Mouse (Mus musculus): Measurements from ENCODE around the gene Cysltr2.

The Cysltr2 gene

DNA sequence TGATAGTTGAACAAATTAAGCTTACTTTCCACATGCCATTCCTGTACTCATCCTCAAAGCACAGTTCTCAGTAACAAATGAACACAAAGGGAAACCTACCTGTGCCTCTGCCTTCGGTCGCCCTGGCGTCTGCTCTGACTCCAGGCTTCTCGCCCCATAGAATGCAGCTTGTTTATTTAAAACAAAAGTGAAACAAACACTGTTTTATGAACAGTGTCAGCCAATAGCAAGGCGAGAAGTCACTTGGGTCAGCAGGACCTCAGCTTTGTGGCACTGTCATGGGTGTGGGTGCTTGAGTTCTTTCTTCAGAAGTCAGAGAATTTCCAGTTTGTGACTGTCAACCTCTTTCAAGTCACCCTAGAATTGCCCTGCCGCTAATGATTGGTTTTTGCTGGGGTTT, at the start of gene Cysltr2:
Gene Cysltr2 (minus strand): TSS at position 178 of the 400 bp plus-strand sequence.
- DNase-seq (ENCODE audit: low read depth, low spot score) = no peak

DNA sequence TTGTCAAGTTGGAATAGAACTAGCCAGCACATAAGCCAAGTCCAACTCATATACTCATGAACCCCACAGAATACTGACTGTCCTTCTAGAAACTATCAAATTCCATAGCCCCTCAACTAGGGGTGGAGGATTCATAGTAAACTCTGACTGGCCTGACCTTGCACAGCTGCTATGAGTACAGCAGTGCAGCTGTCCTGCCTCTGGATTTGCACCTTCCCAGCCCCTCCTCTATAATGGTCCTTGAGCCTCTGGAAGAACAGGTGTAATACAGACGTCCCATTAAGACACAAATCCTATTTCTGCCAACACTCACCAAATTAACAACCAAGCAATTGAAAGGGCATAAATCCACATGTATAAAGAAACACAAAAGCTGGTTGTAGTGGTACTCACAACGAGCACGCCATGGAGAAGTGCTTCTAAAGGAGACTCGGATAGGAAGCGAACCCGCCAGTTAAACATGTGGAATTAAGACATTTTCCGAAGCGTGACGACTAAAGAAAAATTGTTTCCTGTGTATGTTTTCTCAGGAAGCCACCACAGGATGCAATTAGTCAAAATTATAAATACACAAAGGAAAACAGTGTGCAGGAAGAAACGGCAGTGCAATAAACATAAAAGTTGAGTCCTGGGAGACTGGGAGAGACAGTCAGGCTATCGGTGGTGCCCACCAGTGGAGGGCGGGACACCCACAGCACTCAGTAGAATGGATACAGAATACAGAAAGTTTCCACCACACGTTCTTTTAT, 46.1 kb upstream of the Cysltr2 start:
- DNase-seq (ENCODE audit: low read depth, low spot score) = no peak

- DNase-seq (ENCODE audit: low read depth, low spot score) = no peak
Measured at GRCm38 (mm10) chr14:73092871-73093270, 44.0 kb upstream of the Cysltr2 start.

DNA sequence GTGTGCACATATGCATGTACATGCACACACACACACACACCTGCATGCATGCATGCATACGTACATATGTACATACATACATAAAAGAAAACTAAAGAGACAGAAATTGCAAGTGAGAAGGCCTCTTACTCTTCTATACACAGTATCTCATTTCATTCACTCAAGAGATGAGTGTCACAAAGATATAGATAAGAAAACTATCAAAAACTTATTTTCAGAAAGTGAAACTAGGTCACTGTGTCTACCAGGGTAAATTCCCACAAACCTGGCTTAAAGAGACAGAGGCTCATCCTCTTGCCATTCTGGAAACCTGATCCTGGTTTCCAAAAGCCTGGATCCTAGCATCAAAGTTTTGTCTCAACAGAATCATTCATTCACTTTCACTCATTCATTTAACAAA, 39.3 kb upstream of the Cysltr2 start:
- DNase-seq (ENCODE audit: low read depth, low spot score) = no peak

GRCm38 (mm10) chr14:73087746-73088145, 38.8 kb upstream of the Cysltr2 start:
- no peak for DNase-seq (ENCODE audit: low read depth, low spot score)

- no peak for DNase-seq (ENCODE audit: low read depth, low spot score)
Measured at GRCm38 (mm10) chr14:73087247-73087646, 38.3 kb upstream of the Cysltr2 start.

DNA sequence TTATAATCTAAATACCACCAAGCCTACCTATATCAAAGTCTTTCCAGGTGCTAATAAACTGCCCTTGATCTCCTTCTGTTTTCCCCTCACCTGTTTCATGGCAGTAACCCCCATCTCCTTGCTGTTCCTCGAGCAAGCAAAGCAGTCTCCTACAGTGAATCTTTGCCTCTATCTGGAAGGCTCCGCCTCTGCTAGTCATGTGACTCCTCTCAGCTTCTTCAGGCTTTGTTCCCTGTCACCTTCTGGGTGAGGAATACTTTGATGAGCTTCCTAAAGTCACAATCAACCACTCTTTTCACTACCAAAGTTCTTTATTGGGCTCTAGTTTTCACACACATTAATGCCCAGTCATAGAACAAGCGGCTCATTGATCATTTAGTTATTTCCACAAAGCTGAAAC, 37.5 kb upstream of the Cysltr2 start:
- DNase-seq (ENCODE audit: low read depth, low spot score) = no peak

GRCm38 (mm10) chr14:73083563-73083962, 34.6 kb upstream of the Cysltr2 start:
- no peak for DNase-seq (ENCODE audit: low read depth, low spot score)

DNA sequence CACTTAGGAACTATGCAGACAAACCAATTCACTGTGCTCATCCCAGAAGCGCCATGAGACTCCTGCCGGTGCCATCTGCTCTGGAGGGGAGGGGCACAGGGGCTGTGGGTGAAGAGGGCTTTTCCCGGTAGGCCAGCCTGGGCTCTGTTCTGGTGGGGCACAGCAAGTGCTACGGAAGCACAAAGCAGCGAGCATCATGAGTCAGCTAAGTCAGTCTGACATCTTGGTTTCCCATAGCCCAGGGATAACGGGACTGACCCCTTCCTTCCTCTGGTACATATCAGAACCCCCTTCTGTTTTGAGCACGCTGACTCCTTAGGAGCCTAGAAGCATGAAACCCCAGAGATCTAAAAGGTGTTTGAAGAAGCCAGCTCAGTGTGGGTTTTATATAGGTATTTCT, 15.5 kb upstream of the Cysltr2 start:
- no peak for DNase-seq (ENCODE audit: low read depth, low spot score)

GRCm38 (mm10) chr14:73058755-73059154, 9.8 kb upstream of the Cysltr2 start:
- no peak for DNase-seq (ENCODE audit: low read depth, low spot score)

GRCm38 (mm10) chr14:73057764-73058163, 8.8 kb upstream of the Cysltr2 start:
- no peak for DNase-seq (ENCODE audit: low read depth, low spot score)

DNA sequence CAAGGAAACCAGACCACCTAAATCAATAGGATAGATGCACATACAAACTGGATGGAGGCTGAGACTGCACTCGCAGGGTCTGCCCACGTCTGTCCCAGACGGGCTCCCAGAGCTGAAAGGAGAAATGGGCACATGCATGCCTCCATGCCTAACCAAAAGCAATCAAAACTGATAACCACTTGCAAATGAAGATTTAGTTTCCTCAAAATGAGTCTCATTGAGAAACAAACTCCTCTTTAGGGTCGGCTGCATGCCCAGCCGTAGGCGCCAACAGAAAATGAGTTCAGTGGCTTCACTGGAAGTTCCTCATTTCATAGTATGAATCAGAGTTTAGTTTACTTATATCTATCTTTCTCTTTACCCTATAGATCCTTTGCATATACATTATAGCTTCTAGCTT, 7.9 kb upstream of the Cysltr2 start:
- no peak for DNase-seq (ENCODE audit: low read depth, low spot score)

DNA sequence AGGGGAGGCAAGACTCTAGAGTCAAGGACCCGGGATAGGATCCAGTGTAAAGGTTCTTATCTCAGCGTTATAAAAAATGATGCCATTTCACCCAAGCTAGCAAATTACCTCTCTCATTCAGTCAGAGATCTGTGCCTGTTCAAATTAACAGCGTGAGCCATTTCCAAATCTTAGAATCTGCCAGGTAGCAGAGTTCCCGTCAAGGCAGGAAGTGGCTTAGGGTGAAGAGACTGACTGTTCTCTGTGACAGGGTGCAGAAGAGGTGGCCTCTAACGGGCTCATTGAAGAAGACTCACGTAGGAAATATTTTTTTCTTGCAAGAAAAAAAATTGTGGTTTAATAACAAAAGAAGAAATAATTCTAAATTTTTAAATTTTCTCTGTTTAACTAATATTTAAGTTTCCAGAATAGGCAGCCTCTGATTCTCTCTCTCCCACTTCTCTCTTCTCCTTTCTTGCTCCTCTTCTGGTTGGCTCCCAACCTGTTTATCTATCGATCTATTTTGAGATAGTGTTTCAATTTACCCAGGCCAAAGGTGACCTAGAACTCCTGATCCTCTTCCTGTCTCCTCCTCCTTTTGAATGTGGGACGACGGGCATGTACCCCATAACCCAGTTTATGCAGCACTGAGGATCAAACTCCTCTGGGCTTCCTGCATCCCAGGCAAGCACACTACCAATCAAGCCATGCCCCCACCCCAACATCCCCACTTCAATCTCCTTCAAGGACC, 3.5 kb downstream of the Cysltr2 start:
- no peak for DNase-seq (ENCODE audit: low read depth, low spot score)

DNA sequence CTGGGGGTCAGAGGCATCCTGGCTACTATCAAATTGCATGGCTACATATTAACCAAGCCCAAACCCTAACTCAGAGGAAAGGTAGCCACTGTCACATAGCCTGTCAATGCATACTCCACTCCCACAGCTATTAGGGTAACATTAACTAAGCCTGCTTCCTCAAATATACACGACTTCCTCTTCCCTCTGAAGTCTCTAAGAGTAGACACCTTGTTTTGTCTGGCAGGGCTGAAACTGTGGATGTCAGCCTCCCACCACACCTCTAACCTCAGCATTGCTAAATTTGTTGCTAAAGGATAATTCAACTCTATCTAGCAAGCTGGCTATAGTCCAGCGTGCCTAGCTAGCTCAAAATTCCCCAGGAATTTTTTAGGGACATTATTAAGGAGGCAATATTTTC, 7.2 kb downstream of the Cysltr2 start:
- no peak for DNase-seq (ENCODE audit: low read depth, low spot score)

GRCm38 (mm10) chr14:73033290-73033689, 15.6 kb downstream of the Cysltr2 start:
- DNase-seq (ENCODE audit: low read depth, low spot score) = no peak

DNA sequence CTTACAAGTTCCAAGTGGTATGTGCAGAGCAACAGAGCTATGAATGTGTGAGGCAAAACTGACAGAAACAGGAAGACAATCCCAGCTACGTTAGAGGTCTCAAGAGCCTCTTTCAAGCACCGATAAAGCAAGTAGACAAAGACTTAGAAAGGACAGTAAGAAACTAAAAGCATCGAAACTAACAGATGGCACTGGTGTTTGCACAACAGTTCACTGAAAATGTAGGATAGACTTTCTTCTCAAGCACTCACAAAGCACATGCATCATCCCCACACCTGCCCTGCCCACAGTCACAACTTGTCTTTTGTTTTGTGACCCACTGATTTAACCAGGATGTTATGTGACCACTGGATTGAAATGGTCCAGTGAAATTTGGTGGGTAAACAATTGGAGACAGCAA, 17.7 kb downstream of the Cysltr2 start:
- no peak for DNase-seq (ENCODE audit: low read depth, low spot score)

GRCm38 (mm10) chr14:73017272-73017671, 31.6 kb downstream of the Cysltr2 start:
- no peak for DNase-seq (ENCODE audit: low read depth, low spot score)

DNA sequence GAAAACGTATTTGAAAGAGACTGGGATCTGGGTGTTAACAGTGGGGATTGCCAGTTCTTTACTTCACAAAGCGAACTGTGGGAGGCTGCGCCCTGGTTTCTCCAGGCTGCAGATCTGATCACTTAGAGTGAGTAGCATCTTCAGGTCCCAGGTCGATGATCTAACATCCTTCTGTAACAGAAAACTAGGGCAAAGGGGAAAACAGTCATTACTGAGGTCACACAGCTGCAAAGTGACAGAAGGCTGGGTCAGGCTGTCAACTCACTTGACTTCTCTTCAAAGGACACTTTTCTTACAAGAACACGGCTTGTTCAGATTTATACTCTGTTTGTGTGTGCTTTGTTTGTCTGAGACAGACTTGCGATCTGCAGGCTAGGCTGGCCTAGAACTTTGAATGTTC, 33.5 kb downstream of the Cysltr2 start:
- no peak for DNase-seq (ENCODE audit: low read depth, low spot score)

GRCm38 (mm10) chr14:73013723-73014544, 35.0 kb downstream of the Cysltr2 start:
- DNase-seq (ENCODE audit: low read depth, low spot score) = no peak

DNA sequence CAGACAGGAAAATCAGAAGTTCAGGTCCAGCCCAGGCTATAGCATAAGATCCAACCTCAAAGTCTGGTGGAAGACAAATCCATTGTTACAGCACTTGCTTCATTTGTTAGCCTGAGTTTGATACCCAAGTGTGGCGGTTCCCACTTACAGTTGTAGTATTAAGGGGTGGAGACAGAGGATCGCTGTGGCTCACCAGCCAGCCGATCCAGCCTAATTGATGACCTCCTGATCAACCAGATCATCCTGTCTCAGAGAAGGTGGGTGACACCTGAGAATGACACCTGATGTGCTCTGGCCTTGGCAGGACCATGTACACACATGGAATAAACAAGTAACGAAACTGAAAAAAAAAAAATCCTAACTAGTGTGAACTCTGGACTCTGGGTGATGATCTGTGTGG, 47.1 kb downstream of the Cysltr2 start:
- no peak for DNase-seq (ENCODE audit: low read depth, low spot score)

- no peak for DNase-seq (ENCODE audit: low read depth, low spot score)
Measured at GRCm38 (mm10) chr14:73000325-73000724, 48.6 kb downstream of the Cysltr2 start.

GRCm38 (mm10) chr14:72998111-72998510, 50.8 kb downstream of the Cysltr2 start:
- no peak for DNase-seq (ENCODE audit: low read depth, low spot score)
